Mouse (Mus musculus) hindbrain, postnatal 0 days (tissue): Measurements from ENCODE around the gene Bicd2. TPM values are rescaled to one million over a fixed set of nuclear protein-coding genes. Genes with fewer than 3 reads are reported as not detected.
A peak's percentile ranks its signal among the peaks of the same experiment; 100 is the strongest.

ENCODE experiments used
- ATAC-seq: fragments of 200-750 bp; cut with Nextera tagmentation; 2 replicates; pipeline ENCODE4 v1.8.0; 2017; ENCODE audit warnings: mild to moderate bottlenecking, moderate TSS enrichment, moderate library complexity
- DNase-seq: peaks from one replicate; pipeline ENCODE4 v3.0.0-alpha.2; 2015; ENCODE audit warnings: low spot score
- H3K27ac ChIP-seq: fragments of 300-500 bp; sonication (generic); 2 replicates; pipeline ENCODE4 v1.5.1; 2014; ENCODE audit warnings: mild to moderate bottlenecking
- H3K27me3 ChIP-seq: fragments of 300-500 bp; sonication (generic); 2 replicates; pipeline ENCODE4 v1.6.1; 2014; ENCODE audit warnings: low read length, mixed read lengths; ENCODE audit not compliant: insufficient read depth
- H3K36me3 ChIP-seq: fragments of 300-500 bp; sonication (generic); 2 replicates; pipeline ENCODE4 v1.6.1; 2014; ENCODE audit warnings: low read length, mixed read lengths; ENCODE audit not compliant: insufficient read depth
- H3K4me1 ChIP-seq: fragments of 300-500 bp; sonication (generic); 2 replicates; pipeline ENCODE4 v1.6.1; 2014; ENCODE audit warnings: antibody characterized with exemption, low read length, mixed read lengths; ENCODE audit not compliant: insufficient read depth
- H3K4me2 ChIP-seq: fragments of 300-500 bp; sonication (generic); 2 replicates; pipeline ENCODE4 v1.6.1; 2014; ENCODE audit warnings: low read depth, mild to moderate bottlenecking, low read length, moderate library complexity, mixed read lengths
- H3K4me3 ChIP-seq: fragments of 300-500 bp; sonication (generic); 2 replicates; pipeline ENCODE4 v1.5.1; 2014; ENCODE audit warnings: low read length
- H3K9ac ChIP-seq: fragments of 300-500 bp; sonication (generic); replicated peaks from 2 replicates; pipeline ENCODE4 v1.6.1; 2014; ENCODE audit warnings: mild to moderate bottlenecking, low read length, moderate library complexity, mixed read lengths
- H3K9me3 ChIP-seq: fragments of 300-500 bp; sonication (generic); 2 replicates; pipeline ENCODE4 v1.6.1; 2016; ENCODE audit warnings: low read length, mixed read lengths
- CTCF ChIP-seq: IDR thresholded peaks from 2 replicates; pipeline ENCODE4 v1.5.1; 2016; ENCODE audit warnings: antibody characterized with exemption, control low read depth, low read depth
- WGBS: fragments of 180-500 bp; shearing (Covaris S2); extraction: QIAGEN DNeasy Blood & Tissue Kit; methylation state at CpG from one replicate; pipeline ENCODE4 v1.1.7; 2014; 5-methylcytosine and 5-hydroxymethylcytosine counted together
- polyA plus RNA-seq: library from polyadenylated mRNA; unstranded; fragments of >200 nt; fragmentation: Nextera tagmentation; extraction: Ambion mirVana; gene quantifications from 2 replicates; pipeline ENCODE4 v1.2.1, GENCODE M21; 2015
- total RNA-seq: library from RNA; depleted of rRNA; stranded (reverse); fragments of >200 nt; gene quantifications from 2 replicates; pipeline ENCODE4 v1.2.3, GENCODE M21; 2014; rRNA removed

The Bicd2 gene
- total and polyA plus RNA-seq, 2 experiments from 2014 or later: 25.1 to 51.2 TPM

- DNase-seq: no peak
- no peak overlapping the region for H3K27ac ChIP-seq
- H3K4me2 ChIP-seq: no peak overlapping the region
- no peak for TF ChIP-seq CTCF
- no peak overlapping the region for H3K9ac ChIP-seq
- peaks cover 22% of the 10 kb centered on the region for H3K36me3 ChIP-seq
- WGBS: 97% methylated on average over 2 of the region's 2 CpGs
- H3K4me1 ChIP-seq: no peaks in the 10 kb centered on the region
- no peaks in the 10 kb centered on the region for H3K9me3 ChIP-seq
- H3K4me3 ChIP-seq: no peak overlapping the region
- ATAC-seq: no peak
- H3K27me3 ChIP-seq: no peaks in the 10 kb centered on the region
Measured at GRCm38 (mm10) chr13:49433268-49434029, 92.1 kb downstream of the Bicd2 start.

GRCm38 (mm10) chr13:49435745-49436144 lies 94.4 kb downstream of the Bicd2 start:
- H3K36me3 ChIP-seq: peaks cover 22% of the 10 kb centered on the region
- H3K27me3 ChIP-seq: no peaks in the 10 kb centered on the region
- no peak overlapping the region for H3K27ac ChIP-seq
- H3K4me1 ChIP-seq: no peaks in the 10 kb centered on the region
- H3K4me2 ChIP-seq: no peak overlapping the region
- H3K4me3 ChIP-seq: no peak overlapping the region
- no peak for DNase-seq
- no peak for TF ChIP-seq CTCF
- no peaks in the 10 kb centered on the region for H3K9me3 ChIP-seq
- H3K9ac ChIP-seq: no peak overlapping the region
- no peak for ATAC-seq
- 81% methylated on average over 1 of the region's 1 CpGs for WGBS

- peak; percentile 43; the same call in 1 of the 2 replicates for ATAC-seq
- Histone ChIP-seq H3K36me3 (peaks cover 22% of the 10 kb centered on the region), H3K9ac (no peak overlapping the region), H3K27ac (no peak overlapping the region), H3K27me3 (no peaks in the 10 kb centered on the region), H3K4me3 (no peak overlapping the region), H3K9me3 (no peaks in the 10 kb centered on the region), H3K4me2 (no peak overlapping the region), H3K4me1 (no peaks in the 10 kb centered on the region)
- peak; percentile 12 for DNase-seq
- 77% methylated on average over 4 of the region's 4 CpGs for WGBS
- no peak for TF ChIP-seq CTCF
Measured at GRCm38 (mm10) chr13:49436170-49436569, 94.8 kb downstream of the Bicd2 start.

Other genes starting within 250 kb of the Bicd2 start
- gene Wnk2, start 193.6 kb upstream of the Bicd2 start, total RNA-seq: 63.8 and 68.9 TPM in 2 replicates
- gene Wnk2, start 193.6 kb upstream of the Bicd2 start, polyA plus RNA-seq: 14.5 and 15.1 TPM in 2 replicates
- 44.1 and 54.4 TPM in 2 replicates for gene Ninj1, start 154.1 kb upstream of the Bicd2 start, total RNA-seq
- gene Ninj1, start 154.1 kb upstream of the Bicd2 start, polyA plus RNA-seq: 50.0 and 50.7 TPM in 2 replicates
- 18.4 and 34.8 TPM in 2 replicates for gene Card19, start 125.5 kb upstream of the Bicd2 start, total RNA-seq
- gene Card19, start 125.5 kb upstream of the Bicd2 start, polyA plus RNA-seq: 49.6 and 50.8 TPM in 2 replicates
- gene Susd3, start 92.9 kb upstream of the Bicd2 start, total RNA-seq: 2.0 TPM in 1 of 2 replicates, not detected in the other
- gene Susd3, start 92.9 kb upstream of the Bicd2 start, polyA plus RNA-seq: 0.93 and 1.2 TPM in 2 replicates
- gene Fgd3, start 21.3 kb upstream of the Bicd2 start, total RNA-seq: 6.3 and 8.4 TPM in 2 replicates
- gene Fgd3, start 21.3 kb upstream of the Bicd2 start, polyA plus RNA-seq: 1.6 TPM in 2 replicates
- gene Ippk, start 79.7 kb downstream of the Bicd2 start, total RNA-seq: 9.2 and 11.9 TPM in 2 replicates
- gene Ippk, start 79.7 kb downstream of the Bicd2 start, polyA plus RNA-seq: 10.2 and 10.8 TPM in 2 replicates
- 0.14 and 0.16 TPM in 2 replicates for gene Tes3-ps, start 151.7 kb downstream of the Bicd2 start, total RNA-seq
- gene Tes3-ps, start 151.7 kb downstream of the Bicd2 start, polyA plus RNA-seq: 0.51 and 0.64 TPM in 2 replicates
- gene Ecm2, start 163.2 kb downstream of the Bicd2 start, total RNA-seq: 2.6 and 4.6 TPM in 2 replicates
- 2.9 and 3.0 TPM in 2 replicates for gene Ecm2, start 163.2 kb downstream of the Bicd2 start, polyA plus RNA-seq
- gene Aspn, start 202.9 kb downstream of the Bicd2 start, total RNA-seq: 0.21 and 0.40 TPM in 2 replicates
- gene Aspn, start 202.9 kb downstream of the Bicd2 start, polyA plus RNA-seq: 0.93 and 1.0 TPM in 2 replicates
- gene Omd, start 240.9 kb downstream of the Bicd2 start, total RNA-seq: 1.4 and 1.5 TPM in 2 replicates
- 1.4 and 2.0 TPM in 2 replicates for gene Omd, start 240.9 kb downstream of the Bicd2 start, polyA plus RNA-seq